Mouse (Mus musculus) CD4-positive, CD25-positive, alpha-beta regulatory T cell, adult 4 months (primary cell): Measurements from ENCODE around the gene Zc3h7b. TPM values are rescaled to one million over a fixed set of nuclear protein-coding genes. Genes with fewer than 3 reads are reported as not detected.

ENCODE experiments used
- ATAC-seq: one replicate; pipeline ENCODE4 v1.8.0; 2017
- polyA plus RNA-seq, 2 experiments: library from polyadenylated mRNA; unstranded; fragments of 100-300 nt; shearing (Covaris generic); gene quantifications; one replicate each; pipeline ENCODE4 v1.2.1; 2017

Gene Zc3h7b
- polyA plus RNA-seq, 2 experiments from 2014 or later: 5.4 to 7.3 TPM

DNA sequence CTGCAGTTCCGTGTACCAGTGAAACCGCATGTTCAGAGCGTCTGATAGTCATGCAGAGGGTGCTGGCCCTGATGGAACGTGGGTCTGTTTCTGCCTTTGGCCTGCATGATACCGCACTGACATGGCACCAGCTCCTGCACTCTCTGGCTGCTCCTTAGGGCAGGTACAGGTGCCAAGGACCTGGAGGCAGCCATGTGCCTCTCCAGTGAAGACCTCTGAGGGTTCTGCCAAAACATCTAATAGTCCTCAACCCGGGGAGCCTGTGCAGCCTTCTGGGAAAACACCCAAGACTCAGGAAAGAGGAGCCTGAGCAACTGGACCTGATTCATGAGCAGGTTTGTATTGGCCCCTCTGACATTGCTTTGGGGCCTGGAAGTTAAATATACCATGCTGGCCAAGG lies 53.0 kb downstream of the Zc3h7b start:
- no peak for ATAC-seq

DNA sequence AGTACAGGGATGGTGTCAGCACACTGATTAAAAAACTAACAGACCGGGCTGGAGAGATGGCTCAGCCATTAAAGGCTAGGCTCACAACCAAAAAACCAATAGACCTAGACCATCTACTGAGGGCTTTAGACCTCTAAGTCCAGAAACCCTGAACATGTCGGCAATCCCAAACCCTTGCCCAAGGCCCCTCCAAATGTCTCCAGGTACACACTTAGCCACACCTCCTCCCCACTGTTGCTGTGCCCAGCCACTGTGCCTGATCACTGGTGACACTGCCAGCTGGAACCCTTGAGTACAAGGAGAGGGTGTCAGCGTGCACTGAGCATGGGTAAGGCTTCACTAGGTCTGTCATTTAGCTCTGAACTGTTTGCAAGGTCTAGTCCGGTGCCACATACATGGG lies 53.6 kb downstream of the Zc3h7b start:
- ATAC-seq: no peak

DNA sequence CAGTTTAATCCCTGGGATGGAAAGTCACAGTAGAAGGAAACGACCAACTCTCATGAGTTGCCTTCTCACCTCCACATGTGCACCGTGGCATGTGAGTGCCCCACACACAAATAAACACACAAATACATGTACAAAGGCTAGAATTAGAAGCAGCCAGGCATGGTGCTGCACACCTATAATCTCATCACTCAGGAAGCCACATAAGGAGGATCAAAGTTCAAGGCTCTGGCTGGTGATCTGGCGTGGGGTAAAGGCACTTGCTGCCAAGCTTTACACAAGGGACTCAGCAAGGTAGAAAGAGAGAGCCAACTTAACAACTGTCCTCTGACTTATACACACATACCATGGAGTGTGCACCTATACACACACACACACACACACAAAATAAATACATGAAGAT lies 55.5 kb downstream of the Zc3h7b start:
- ATAC-seq: no peak

DNA sequence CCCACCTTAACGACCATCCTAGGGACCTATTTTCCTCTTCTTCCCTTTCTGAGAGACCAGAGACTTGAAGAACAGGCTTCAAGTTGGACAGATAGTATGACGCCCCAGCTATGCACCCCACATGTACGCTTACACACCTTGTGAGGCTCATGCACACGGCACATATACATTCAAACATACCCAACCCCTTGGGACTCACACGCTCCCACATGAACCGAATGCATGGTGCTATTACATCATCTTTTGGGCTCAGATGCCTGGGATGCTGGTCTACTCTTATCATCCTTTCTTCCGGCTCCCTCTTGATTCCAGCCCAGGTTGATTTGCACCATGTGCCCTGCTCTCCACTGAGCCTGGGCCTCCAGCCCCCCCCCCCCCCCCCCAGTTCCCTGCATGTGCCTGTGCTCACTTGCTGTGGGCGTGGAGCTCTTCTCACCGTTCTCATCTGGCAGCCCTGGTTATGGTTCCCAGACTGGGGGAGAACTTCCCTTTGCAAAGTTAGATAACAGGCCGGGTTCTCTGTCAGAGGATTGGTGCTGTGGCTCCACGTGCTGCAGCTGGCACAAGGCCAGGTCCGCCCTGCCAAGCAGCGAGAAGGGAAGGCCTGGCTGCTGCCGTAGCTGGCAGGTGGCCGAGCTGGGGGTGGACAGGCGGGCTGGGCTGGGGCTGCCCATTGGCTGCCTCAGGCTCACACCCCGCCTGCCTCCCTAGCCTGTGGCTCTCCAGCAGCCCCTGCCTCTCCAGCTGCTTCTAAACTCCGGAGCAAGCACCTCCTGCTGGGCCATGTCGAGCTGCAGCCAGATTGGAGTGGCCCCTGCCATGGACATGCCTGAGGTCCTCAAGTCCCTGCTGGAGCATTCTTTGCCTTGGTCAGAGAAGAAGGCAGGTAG lies 57.4 kb downstream of the Zc3h7b start, which contains the start of gene Tef:
Gene Tef, plus strand, starts transcription at position 421 of the 890 bp plus-strand sequence.
- ATAC-seq: peak; percentile 92

DNA sequence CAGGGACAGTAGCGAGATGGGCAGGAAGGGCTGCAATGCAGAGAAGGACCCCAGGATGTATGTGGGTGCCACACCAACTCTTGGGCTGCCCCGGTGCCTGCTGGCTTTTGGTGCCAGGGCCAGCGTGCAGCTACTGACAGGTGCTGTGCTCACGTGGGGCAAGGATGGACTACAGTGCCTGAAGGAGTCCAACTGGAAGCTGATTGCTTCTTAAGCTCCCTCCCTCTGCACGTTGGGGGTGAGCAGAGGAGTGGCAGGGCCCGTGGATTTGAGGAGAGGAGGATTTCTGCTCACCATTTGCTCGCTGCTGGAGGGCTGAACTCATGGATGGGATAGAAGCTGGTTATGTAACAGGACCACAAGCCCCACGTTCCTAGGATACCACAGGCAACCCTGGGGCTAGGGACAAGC lies 58.1 kb downstream of the Zc3h7b start:
- peak; percentile 10 for ATAC-seq

DNA sequence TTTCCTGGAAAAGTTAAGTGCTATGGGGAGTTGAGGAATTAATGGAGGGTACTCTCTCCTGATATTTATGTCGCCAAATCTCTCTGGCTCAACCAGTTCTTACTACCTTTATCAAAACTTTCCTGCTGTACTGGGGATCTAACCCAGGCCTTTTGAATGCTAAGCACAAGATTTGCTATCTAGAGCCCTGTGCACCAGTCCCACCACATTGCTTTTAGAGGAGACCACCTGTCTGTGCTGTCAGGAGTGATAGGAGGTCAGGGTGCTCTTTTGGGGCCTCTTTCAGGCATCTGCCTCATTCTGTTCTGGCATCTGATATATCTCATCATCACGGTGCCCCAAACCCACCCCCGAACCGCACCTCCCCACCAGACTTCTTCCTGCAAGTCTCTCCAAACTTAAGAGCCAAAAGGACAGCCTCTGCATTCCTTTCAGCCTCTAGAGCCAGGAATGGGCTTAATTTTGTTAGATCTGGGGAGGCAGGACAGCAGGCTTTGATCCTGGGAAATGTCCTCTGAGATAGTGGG lies 58.6 kb downstream of the Zc3h7b start:
- ATAC-seq: no peak

DNA sequence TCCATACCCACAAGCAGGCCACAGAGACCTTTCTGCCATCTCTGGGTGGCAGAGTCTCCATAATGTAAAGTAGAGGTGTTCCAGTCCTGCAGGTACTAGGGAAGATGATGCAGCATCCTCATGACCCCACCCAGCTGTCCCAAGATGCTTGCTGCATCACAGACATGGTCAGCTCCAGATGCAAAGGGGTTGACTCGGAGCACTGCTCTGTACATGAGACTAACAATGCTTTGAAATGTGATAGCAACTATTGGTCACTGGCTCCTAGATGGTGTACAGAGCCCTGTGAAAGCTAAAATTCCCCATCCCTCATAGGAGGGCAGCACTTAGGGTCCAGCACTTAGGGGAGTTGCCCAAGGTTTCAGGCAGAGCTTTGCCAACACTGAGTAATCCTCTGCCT lies 59.3 kb downstream of the Zc3h7b start:
- ATAC-seq: no peak

DNA sequence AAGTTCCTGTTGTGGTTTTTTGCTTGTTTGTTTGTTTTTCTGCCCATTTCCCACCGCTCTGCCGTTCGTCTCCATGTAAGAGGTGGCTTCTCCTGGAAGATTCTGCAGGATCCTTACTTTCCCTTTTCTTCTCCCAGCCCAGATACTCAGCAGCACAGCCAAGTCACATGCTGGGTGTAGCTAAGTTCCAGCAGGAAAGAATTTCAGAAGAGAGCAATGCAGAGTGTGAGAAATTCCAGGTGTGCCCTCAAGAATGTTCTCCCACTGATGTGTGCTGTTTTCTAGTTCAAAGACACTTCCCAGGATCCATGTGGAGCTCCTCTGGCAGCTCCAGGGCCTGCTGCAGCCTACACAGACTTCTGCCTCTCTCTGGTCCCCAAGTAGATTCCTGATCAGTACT lies 60.0 kb downstream of the Zc3h7b start:
- no peak for ATAC-seq

DNA sequence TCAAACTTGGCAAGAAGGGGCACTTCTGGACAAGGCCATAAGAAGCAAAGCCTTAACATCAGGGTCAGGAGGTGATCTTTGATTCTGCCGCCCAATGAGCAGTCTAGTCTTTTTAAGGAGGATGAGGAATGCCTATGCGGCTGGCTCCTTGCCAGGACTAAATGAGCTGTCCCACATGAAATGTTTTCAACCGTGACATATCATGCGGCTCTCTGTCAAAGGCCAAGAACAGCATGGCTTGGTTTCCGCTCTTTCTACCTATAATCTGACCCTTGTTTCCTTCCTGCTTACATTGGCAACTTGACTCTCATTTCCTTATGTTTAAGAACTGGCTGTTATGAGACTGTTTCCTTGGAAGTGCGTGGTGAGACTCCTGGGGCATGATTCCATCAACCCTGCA lies 60.8 kb downstream of the Zc3h7b start:
- ATAC-seq: no peak

DNA sequence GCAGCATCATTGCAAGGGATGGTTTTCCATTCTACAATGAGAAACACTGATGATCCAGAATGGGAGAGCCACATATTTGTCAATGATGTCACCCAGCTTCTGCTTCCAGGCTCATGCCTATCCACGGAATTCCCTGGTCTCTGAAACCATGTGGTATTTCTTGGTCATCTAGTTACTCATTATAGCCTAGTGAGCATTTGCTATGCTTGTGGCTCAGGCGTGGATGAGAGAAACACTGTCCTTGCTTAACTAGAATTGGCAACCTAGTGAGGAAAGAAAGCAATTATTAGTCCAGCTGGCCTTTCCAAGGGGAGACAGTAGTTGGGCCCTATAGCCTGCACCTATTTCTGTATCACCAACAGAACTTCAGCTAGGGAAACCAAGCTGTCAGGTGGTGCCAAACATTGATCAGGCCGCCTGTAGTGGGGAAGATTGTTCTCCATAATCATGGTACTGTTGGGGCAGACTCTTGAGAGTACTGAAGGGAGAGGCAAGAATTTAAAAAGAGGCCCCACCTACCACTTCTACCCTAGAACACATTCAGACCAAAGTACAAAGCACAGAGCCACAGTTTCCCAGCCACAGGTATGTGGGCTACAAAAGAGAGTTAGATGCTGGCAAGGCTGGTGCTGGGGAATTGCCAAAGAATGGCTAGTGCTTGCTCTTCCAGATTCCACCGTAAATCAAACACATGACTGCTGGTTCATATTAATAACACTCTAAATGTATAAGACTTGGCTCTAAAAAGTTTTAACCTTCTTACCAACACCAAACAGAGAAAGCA lies 62.0 kb downstream of the Zc3h7b start:
- ATAC-seq: no peak

DNA sequence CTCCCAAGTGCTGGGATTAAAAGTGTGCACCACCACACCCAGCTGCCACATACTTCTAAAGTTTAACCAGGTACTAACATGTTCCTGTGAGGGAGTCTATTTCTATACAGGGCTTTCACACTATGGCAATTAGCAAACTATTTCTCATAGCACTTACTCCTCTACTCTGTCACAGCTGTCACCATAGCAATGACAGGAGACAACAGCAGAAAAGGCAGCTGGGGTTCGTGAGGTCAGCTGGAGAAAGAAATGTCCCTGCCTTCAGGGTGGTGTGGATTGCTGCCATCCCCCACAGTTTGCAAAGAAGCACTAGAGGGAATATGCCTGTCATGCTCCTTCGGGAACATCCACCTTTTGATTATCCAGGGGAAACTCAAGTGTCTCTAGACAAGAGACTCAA lies 63.9 kb downstream of the Zc3h7b start:
- ATAC-seq: no peak

DNA sequence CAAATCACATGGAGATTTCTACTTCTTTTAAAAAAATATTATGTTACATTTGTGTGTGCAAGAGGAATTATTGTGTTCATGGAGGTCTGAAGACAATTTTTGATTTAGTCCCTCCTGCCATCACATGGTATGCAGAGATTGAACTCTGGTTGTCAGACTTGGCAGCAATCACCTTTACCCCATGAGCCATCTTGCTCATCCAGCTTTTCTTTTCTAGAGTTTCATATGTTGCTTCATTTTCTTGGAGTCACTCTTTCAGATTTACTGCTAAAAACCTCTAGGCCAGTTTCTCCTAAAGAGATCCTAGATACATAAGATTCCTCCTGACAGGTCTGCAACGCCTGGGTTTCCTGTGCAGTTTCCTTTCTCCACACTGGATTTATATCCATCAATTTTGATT lies 64.7 kb downstream of the Zc3h7b start:
- ATAC-seq: no peak

DNA sequence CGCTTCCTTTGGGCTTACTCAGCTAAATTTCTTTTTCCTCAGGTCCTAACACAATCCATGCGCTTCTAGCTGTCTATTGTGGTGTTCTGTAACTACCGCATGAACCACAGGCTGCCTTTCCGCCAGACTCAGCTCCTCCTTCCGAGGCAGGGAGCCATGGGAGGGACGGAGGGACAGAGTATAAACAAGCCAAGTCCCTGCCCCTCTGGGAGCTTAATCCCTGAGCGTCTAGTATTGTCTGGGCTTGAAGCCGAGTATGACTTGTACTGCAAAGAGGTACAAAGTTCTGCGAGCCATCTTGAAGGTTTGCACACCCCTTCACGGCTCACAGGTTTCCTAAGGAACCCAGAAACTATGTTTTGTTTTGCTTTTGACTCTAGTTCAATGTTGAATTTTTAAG lies 65.3 kb downstream of the Zc3h7b start:
- ATAC-seq: no peak

DNA sequence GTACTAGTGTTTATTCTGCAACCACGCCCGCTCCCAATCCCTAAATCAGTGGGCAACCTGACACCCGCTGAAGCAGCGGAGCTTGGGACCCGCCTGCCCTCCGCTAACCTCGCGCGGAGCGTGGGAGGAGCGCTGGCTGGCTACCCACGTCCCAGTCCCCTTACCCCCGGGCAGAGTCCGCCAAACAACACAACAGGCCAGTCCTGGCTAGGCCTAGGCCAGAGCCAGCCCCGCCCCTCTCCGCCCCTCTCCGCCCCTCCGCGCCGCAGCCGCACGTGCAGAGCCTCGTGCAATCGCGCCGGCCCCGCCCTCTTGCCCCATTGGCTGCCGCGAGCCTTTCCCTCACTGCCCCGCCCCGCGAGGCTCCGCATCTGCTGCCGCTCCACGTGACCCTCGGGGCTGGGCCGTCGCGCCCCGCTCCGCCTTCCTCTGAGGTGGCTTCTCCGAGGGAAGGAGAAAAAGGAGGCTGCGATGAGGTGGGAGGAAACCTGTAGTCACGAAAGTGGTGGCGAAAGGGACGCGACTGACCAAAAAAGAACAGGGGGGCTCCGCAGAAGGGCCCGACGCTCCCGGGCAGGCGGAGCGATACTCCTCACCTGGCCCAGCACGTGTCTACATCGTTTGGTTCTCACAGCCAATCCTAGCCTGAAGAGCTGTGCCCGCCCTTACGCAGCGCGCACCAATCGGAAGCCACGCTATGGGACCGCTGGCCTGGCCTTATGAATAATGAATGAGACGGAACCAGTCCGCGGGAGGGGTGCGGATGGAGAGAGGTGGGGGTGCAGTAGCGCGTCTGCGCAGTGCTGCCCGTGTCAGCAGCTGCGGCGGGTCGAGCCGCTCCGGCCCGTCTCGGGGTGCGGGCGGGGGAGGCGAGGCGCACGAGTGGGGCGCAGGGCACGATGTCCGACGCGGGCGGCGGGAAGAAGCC lies 66.1 kb downstream of the Zc3h7b start:
- peak; percentile 96 for ATAC-seq

DNA sequence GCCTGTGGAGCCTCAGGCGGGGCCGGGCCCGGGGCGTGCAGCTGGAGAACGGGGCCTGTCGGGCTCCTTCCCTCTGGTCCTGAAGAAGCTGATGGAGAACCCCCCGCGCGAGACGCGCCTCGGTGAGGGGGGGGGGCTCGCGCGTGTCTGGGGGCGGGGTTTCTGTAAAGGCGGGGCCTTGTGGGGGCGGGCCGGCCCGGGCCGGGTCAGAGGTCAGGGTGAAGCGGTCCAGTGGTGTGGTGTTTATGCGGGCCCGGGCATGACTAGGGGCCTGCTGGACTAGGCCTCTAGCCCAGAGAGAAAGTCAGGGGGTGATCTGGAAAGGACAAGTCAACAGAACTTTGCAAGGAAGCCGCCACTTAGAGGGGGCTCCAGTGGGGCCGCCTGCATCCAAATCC lies 66.7 kb downstream of the Zc3h7b start:
- peak; percentile 7 for ATAC-seq

DNA sequence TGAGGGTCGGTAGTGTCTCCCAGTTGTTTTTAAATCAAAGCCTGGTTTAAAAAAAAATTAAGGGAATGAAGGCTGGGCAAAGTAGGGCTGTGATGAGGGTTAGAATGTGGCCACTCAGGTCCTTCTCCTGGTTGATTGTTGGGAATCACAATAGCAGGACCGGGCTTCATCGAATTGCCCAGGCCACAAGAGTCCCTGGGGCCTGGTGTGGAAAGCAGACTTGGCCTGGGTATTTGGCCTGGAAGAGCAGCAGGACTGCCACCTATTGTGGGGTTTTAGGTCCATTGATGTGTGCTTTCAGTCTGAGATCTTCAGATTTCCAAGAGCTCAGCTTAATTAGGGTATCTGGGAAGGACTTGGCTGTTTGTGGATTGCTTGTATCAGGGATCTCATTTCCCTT lies 67.4 kb downstream of the Zc3h7b start:
- ATAC-seq: no peak

DNA sequence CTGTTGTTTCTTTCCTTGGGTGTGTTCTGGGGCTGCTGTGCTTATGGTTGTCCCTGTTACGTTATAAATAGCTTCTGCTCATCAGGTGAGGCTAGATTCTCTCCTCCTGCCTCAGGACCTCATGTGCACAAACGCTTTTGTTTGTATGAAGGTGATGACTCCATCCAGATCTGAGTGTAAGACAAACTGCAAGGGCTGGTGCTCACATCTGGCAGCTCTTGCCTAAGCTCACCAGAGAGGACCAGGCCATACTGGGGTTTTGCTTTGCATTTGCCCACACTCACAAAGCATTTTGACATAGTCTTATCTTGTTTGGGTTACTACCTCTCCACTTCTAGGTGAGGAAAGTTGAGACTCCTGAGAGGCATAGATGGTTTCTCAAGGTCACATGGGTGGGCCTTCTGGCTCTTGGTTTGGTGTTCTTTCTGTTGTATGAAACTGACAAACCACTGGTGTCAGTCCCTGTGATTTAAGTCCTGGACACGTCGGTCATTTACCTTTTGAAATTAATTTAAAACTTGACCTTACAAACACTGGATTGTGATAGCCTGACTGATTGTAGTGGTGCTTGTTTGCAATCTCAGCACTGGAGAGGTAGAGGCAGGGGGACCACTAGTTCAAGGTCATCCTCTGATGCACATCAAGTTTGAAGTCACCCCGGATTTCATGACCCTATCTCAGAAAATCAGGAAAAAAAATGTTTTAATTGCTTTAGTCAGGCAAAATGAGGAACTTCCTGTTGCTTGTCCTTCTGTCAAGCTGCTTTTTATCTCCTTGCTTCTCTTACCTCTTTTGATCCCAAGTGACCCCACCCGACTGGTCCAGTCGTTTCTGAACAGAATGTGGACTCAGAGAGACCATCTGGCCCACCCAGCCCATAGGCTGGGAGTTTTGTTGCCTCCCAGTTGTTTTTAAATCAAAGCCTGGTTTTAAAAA lies 68.1 kb downstream of the Zc3h7b start:
- ATAC-seq: no peak

DNA sequence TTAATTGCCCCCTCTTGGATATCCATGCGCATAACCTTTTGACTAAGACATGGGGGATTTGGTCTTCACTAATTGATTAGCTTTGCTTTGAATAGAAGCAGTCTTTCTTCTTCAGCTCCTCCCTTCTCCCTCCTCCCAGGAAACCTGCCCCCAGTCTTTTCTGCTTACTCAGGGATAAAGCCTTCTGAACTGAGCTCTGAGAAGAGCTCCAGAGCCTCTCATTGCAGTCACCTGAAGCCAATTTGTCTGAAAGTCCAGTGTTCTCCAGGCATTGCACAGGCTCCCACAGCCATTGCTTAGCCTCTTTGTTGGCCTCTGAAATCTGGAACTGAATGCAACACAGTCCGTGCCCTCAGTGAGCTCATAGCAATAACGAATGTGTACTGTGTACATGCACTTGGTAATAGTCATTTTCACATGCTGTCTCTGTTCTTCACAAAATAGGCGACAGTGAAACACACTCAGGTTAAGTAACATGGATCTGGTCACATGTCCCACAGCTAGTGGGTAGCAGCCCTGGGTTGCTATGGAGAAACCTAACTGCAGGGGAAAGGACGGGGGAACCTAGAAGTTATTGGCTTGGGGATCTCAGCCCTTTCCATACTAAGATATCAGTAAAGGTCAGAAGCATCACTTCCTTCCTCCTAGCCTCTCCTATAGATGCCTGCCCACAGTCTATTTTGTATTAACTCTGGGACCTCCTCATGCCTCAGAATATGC lies 69.3 kb downstream of the Zc3h7b start:
- ATAC-seq: no peak

DNA sequence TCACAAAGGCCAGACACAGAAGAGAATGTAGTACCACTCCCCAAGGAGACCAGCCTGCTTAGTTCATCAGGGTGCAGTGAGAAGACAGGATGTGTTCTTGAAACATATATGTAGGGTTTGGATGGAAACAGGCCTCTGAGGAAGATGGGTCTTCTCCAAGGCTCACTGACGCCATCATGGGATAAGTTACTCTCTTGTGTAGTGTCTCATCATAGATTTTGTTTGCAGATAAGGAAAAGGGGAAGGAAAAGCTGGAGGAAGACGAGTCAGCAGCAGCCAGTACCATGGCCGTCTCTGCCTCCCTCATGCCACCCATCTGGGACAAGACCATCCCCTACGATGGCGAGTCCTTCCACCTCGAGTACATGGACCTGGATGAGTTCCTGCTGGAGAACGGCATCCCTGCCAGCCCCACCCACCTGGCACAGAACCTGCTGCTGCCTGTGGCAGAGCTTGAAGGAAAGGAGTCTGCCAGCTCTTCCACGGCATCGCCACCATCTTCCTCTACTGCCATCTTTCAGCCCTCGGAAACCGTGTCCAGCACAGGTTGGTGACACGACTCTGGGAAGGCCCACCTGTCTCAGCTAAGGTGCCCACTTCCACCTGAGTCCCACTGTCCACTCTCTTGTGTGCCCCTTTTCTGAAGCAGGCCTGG lies 70.0 kb downstream of the Zc3h7b start:
- no peak for ATAC-seq

DNA sequence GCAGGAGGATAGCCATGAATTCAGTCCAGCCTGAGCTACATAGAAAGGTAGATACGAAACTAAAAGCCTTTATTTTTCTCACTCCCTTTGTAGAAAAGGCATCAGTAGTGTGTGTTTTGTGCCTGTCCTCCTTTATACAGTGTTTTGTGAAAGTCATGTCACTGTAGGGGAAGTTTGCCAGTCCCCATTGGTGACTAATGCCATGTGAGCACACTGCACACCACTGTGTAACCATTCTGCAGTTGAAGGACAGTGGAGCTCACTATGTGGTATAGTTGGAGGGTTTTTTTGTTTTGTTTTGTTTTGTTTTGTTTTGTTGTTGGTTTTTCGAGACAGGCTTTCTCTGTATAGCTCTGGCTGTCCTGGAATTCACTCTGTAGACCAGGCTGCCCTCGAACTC lies 73.5 kb downstream of the Zc3h7b start:
- no peak for ATAC-seq
